Mouse (Mus musculus): ENCODE results near the gene Txnip.

- no peak for TF ChIP-seq CTCF (IDR thresholded peaks at IDR 0.05; ENCODE audit: extremely low read depth, insufficient read depth, insufficient read length, insufficient replicate concordance)
- TF ChIP-seq POLR2A (IDR thresholded peaks at IDR 0.05; ENCODE audit: low read depth, low read length), result no peak
Observed at GRCm38 (mm10) chr3:96541328-96542078, 16.3 kb upstream of the Txnip start.

Data from spleen, adult 2 months (tissue).